Mouse (Mus musculus) kidney, adult 9 months (tissue): ENCODE results near the gene Garem2.
A peak's percentile ranks its signal among the peaks of the same experiment; 100 is the strongest.

Experiments used
- DNase-seq: peaks from one replicate; pipeline ENCODE4 v3.0.0; 2022

Garem2 gene

DNA sequence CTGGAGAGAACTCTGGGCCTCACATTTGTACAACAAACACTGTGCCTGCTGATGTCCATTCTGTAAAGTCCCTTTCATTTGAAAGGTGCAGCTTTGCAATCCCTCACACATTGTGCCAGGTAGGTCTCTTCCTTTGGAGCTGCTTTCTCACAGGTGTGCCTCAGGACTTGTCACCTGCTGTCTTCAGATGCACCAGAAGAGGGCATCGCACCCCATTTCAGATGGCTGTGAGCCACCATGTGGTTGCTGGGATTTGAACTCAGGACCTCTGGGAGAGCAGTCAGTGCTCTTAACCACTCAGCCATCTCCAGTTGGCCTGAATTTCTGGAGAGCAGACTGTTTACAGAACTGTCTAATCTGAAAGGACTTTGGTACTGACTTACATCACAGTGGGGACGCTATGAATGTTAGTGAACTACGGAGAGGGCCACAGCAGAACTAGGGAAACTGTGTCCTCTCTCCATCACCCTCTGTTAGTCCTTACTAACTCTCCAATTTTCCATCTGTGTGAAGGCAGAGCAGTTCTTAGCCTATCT lies 7.6 kb downstream of the Garem2 start:
- no peak for DNase-seq

GRCm38 (mm10) chr5:30113881-30114760 lies 9.2 kb downstream of the Garem2 start:
- peak; percentile 34 for DNase-seq

GRCm38 (mm10) chr5:30114761-30115140 lies 9.8 kb downstream of the Garem2 start:
- DNase-seq = no peak

DNA sequence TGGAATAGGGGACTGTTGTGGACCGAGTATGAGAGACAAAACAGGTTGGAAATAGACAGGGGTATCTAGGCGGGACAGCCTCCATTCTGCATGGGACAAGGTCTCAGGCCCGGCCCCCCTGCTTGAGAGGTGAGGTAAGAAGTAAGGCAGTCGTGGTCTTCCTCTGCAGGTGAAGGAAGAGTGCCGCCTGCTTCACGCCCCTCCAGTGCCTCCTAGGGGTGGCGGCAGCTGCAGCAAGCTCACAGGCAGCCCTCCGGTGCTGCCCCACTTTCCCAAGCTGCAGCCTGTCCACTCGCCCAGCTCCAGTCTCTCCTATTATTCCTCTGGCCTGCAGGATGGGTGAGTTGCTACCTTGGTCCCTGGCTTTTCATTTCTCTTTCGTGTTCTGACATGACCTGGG lies 10.8 kb downstream of the Garem2 start:
- DNase-seq = no peak

- DNase-seq = no peak
Observed at GRCm38 (mm10) chr5:30118018-30118417, 13.1 kb downstream of the Garem2 start.

GRCm38 (mm10) chr5:30119163-30119562 lies 14.2 kb downstream of the Garem2 start:
- peak; percentile 64 for DNase-seq

GRCm38 (mm10) chr5:30120106-30120505 lies 15.1 kb downstream of the Garem2 start:
- DNase-seq = peak; percentile 75

GRCm38 (mm10) chr5:30122481-30122880 lies 17.5 kb downstream of the Garem2 start:
- no peak for DNase-seq

DNA sequence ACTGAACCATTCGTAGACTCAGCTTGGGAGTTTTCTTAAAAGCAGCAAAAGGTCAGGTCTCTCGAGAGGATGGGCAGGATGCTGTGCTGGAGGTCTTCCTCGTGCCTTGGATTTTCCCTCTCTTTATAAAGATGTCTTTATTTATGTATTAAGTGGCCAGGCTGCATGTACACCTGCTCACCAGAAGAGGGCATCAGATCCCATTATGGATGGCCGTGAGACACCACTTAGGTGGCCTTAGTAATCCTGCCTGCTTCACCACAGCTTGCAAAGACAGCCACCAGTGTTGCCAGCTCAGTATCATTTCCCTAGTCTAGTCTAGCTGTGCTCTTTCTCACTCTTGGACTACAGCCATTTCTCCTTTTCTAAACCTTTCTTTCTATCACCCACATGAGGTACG lies 20.6 kb downstream of the Garem2 start:
- DNase-seq = peak; percentile 36

DNA sequence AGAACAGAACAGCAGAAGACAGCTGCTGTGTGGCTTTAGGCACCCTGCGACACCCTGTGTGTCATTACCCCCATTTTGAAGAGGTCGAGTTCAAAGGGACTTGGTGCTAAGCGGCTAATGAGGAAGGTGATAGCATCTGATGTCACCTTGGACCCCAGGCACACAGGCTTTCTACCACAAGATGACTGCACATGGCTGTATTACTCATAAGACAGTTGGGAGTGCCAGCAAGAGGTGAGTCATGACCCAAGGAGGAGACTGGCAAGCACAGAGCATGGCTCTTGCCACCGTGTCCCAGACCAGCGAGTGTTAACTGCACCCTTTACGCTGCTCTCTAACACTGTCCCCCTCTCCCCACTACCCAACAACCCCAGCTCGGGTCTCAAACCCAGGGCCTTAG lies 21.8 kb downstream of the Garem2 start:
- DNase-seq = no peak

DNA sequence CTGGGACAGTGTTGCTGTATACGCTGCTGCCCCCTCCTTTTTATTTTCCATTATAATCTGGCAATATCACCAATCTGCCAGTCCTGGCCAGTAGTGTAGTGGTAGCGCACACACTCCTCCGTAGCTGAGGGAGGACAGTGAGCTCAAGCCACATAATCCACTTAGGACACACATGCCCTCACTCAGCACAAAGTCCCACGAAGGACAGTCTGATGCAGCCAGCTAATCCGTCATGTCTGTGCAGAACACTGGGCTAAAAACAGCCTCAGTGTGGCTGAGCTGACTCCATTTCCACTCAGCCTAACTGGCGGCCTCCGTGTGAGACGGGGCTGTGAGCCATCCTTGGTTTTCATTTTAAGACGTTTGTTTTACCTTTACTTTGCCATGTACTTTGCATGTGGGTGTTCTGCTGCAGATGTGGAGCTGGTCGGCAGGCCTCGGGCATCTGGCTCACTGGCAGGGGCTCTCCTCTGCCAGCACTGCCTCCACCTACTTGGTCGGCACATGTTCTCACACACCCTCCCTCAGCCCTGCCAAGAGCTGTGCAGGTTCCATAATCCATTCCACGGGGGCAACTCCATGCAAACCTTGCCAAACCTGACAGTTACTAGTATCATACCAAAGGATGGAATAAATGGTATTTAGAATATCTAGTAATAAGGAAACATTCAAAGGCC lies 23.1 kb downstream of the Garem2 start:
- DNase-seq = no peak

DNA sequence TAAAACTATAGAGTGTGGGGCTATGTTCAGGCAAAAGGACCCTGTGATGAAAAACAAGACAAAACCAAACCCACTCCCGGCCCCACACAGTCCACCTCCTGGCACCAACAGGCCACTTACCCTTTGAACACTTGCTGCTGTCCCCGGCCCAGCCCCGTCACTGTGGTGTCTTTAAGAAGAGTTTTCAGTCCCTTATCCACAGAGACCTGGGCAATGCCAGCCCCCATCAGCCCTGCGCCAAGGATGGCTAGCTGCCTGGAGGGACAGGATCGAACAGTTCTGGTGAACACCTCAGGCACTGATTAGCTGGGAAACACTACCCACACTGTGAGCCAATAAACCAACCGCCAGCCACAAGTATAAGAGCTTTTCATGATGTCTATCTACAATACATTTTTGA lies 23.7 kb downstream of the Garem2 start:
- DNase-seq = no peak

DNA sequence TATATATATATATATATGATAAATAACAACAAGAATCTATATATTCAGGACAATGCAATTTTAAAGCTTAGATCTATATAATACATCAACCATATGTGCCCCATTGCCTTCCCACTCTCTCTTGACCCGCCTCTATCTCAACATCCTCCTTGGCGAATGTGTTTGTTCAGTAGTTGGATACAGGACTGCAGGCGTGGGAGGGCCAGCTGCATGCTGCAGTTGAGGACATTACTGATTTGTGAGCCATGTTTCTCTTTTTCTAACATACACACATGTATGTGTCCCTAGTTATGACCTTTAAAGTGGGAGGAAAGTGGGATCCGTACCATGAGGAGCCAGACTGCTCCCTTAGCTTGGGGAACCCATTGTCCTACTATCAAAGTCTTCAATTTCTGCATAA lies 26.3 kb downstream of the Garem2 start:
- no peak for DNase-seq

DNA sequence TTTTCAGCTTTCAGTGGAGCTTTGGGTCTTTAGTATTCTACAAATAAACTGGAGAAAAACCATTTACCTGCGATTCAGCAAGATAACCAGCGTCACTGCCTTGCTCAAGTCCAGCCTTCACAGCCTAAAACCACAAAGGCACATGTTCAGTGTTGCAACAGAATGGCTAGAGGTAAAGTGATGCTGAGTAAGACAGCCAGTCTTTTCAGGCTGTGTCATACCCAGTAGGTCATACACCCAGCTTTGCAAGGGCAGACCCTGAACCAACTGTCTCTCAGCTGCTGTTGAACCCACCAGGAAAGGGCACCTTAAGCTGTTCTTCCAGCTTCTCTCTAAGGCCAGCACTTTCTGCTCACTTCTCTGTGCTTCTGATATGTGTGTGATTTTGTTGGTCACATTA lies 27.2 kb downstream of the Garem2 start:
- no peak for DNase-seq

DNA sequence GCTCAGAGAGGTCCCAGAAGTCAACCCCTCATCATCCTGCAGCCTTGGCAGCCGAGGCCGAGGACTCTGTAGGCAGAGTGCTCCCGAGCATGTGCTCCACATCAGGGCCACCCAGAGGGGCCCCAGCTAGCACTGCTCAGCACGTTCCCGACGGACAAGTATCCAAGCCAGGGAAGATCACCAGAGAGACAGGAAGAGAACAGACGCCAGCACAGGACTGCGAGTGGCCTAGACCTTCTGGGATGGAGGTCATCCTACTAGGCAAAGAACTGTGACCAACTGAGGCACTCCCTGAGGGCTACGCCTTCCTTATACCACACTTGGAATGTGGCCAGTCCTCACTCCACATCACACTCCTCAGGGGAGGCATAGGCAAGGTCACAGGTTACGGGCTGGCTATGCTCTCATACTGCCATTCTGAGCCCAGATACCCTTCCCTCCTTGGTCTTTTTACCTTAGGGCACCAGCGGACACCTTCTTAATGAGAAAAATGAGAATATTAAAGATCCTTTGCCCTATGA lies 30.8 kb downstream of the Garem2 start:
- DNase-seq = no peak

DNA sequence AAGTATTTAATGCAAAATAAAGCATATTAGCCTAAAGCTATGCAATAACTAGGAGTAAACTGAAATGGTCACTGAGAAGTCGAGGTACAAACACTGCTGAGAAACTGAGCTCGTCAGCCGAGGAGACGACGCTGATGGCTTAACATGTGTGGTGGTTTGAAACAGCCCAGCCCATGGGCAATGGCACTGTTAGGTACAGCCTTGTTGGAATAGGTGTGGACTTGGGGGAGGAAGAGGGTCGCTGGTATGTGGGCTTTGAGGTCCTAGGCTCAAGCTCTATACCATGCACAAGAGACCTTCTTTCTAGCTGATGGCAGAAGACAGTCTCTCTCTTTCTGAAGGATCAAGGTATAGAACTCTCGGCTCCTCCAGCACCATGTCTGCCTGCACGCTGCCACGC lies 32.3 kb downstream of the Garem2 start:
- no peak for DNase-seq

DNA sequence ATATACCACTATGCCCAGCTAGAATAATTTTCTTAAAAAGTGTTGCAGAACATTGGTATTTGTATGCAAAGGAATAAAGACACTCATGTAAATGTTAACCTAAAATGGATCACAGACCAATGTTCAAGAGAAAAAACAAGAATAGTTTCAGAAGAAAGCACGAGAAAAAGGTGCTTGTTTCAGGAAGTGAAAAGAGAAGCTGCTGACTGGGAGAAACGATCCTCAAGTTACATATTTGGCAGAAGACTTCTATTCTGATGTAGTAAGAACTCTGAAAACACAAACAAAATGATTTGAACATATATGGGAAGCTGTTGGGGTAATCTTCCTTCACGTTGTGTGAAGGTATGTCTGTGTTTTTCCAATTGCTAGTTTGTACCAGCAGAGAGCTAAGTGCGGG lies 33.2 kb downstream of the Garem2 start:
- DNase-seq = no peak

DNA sequence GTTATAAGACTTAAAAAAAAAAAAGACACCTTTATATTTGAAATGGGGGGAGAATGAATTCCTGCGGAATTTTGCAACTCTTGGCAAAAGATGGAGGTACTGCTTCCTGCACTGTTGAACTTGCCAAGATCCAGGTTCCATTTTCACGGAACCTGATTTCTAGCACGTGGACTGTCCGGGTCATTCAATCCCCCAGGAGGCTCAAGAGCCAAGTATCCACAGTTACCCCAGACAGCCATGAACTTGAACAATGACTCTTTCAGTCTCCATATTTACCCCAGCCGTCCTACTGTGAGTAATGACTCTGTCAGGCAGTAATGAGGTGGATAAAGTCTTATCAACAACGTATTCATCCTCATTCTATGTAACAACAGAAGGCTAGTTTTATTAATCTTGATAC lies 41.6 kb downstream of the Garem2 start:
- DNase-seq = no peak

DNA sequence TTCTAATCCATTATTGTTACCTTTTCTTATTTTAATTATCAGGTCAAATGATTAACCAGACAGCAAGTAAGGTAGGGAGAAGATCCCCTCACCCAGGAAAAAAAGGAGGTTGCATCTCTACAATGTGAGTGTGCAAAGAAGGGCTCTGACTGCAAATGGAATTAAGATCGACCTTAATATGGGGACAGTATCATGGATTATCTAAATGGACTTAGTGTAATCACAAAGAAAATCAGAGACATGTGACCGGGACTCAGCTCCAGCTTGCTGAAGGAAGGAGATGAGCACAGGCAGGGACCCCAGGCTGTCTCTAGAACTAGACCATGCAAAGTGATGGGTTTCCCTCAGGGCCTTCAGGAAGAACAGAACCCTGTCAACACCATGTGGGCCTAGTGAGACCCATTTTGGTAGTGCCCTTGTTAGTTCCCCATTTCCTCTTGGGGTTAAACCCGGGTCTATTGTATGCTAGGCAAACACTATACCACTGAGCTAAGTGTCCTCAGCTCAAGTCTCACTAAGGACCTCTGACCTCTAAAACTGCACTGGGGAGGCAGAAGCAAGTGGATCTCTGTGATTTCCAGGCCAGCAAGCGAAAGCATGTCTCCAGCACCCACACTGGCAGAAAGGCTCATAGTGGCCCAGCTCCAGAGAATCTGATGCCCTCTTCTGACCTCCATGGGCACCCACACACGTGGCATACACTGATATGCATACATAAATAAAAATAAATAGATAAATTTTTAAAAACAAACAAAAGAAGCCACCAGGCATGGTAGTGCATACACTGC lies 43.4 kb downstream of the Garem2 start:
- DNase-seq = no peak

DNA sequence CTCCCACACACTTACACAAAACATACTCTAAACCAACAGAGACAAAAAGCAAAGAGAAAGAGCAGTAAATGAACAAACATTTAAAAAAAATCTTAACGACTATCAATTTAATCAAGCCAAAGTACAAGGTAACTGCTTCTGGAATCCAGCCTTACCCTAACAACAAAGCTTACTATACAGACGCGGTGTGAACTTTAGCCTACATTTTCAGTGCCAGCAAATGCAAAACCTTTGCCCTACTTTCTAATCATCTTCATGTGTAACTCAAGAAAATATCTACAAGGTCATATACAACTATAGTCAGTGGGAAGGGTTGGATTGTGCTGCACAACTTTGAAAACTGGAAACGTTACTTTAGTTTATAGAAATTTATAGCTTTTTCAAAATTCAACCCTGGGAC lies 47.0 kb downstream of the Garem2 start:
- peak; percentile 69 for DNase-seq

DNA sequence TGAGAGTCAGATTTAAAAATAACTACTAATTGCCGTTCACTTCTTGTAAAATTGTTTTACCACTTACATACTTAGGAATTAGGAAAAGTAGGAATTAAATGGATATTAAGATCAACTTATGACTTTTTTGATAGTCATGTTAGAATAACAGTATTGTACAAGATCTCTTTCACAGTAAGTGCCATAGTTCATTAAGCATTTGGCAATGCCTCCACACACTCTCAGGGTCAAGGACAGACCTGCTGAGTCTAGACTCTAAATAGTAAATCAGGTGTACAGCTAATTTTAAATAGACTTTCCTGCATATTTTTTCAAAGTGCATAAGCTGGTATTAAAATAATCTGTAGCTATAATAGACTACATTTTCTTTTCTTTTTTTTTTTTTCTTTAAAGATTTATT lies 47.5 kb downstream of the Garem2 start:
- peak; percentile 63 for DNase-seq

DNA sequence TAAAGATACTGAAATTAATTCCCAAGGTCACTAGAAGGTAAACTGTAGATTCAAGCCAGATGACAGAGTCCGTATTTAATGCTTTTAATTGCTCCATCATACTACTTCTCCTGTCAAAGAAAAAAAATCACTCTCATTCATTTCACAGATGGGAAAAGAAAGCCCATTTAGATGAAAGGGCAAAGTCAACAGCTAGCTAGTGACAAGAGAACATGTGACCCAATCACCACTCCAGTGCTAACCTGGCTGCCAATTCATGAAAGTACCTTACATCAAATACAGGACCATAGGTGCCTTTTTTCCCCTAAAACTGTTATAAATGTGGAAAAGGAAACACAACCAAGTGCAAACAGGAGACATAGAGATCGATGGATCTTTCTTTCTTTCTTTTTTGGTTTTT lies 48.3 kb downstream of the Garem2 start:
- DNase-seq = no peak

DNA sequence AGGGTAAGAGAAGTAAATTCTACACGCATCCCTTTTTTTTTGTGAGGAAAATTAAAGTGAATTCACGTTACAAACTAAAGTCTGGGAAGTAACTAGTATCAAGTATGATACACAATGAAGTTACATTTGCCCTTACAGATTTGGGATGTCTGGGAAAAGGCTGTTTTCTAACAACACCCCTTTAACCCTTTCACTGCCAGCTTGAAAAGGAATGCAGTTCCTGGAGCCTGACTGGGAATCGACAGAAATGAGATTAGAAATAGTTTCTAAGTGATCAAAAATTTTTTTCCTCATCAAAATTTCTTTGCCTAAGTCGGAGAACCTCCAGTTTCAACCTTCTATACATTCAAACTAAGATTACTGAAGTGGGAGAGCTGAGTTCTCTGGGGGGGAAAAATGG lies 49.1 kb downstream of the Garem2 start:
- DNase-seq = no peak
